Mouse (Mus musculus) hindlimb bud, embryonic 11.5 days (tissue): ENCODE measurements at regions not wholly inside any gene's neighbourhood (a gene's known extent, or its start where the extent isn't known, plus 50 kb on each side); places are given as distances from the start of the nearest gene placed in this dataset.

ENCODE experiments used
- DNase-seq: peaks from one replicate; pipeline ENCODE4 v3.0.0-alpha.2; 2012; ENCODE audit warnings: low read depth, low spot score; ENCODE audit errors: extremely low spot score

DNA sequence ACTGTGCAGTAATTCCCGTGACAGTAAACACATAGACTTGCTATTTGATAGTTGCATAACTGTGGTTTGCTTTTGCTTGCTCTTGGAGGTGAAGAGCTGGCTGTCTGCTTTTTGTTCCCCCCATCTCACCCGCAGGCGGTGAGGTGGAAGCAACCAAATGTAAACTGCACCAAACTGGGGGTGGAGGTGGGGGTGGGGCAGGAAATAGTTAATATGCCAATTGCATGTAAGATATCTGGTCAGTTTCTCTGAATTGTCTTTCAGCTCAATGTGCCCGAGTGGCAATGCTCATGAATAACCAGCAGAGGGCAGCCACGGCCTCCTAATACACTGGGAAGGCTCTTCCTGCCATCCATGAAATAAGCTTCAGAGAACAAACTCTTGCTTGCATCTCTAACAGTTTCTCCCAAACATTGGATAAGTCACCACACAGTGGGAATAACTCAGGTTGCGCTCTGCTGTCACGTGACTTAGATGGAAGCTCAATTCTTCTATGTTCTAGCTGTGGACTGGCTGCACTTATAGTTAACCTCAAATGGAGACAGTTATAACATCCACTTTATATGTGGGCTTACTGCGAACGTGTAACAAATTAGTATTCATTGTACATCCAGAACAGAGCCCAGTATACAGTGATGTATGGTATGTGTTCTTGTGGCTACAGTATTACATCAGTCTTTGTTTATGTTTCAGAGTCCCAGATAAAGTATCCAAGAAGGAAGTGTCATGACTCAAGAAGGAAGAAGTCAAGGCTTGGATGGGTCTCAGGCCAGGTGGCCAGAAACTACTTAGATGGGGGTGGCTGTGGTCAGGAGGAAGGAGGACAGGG, 62.0 kb upstream of the Egflam start:
- peak; percentile 28 for DNase-seq

DNA sequence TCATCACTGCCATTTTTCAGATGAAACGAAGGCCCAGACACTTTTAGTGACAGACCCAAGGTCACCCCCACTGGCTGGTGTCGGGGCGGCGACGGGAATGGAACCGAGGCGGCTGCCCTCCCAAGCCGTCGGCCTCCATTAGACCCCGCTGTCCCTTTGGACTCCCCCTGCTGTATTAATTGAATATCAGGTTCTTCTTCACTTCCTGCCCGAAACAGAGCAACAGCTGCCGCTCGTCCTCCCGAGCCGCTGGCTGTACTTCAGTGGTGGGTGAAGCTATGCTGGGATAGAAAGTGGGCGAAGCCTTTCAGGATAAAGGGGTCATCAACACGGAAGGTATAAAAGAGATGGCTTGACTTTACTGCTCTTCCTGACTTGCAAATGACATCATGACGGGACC, 64.4 kb upstream of the Egflam start:
- DNase-seq, result no peak

DNA sequence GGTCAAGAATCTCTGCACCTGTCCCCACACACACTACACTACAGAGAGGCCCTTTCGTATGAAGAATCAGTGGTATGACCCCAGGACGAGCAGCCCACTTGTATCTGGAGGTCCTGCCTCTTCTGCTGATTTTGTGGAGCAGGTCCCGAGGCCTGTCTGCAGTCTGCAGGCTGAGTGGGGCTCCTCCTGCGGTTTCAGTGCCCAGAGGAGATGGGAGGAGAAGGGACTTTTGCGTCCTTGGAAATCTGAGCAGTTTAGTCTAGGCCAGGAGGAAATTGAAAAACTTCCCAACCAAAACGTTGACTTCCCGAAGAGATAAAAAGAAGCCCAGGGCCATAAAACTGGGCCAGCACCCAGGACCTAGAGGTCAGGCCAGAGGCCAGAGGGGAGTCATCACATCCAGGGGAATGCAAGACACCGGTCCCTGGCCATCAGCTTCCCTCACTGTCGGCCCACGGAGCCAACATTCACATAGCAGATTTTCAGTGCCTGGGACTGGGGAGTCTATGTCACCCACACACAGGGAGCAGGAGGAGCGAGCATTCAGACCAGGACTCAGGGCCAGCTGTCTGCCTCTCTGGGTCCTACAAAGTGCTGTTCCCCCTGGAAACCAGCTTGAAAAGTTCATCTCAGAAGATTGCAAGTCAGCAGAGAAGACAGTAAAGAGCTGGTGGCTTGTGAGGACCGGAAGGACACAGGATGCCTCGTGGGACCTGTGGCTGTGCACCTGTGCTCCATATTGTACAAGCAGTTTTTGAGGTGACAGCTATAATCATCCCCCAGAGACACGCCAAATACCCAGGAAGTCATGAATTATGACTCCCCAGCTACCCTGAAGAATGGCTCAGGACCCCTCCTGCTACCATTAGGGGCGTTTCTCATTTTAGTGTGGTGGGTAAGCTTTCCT, 65.5 kb upstream of the Egflam start:
- no peak for DNase-seq

DNA sequence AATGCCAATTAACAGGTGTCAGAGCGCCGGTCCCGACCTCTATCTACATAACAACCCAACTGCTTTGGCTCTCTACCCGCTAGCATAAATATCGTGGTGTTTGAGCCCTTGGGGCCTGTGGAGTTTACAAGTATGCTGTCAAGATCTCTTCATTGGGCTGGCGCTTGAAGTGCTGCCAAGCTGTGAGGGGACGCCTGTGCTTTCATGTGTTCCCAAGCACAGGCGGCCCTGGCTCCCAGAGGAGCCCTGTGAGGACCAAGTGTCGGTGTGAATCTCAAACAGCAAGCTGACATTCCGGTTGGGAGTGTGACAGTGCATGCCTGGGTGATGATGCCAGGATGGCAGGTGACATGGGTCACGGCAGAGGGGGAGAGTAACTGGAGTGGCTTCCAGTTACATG, 82.0 kb upstream of the Egflam start:
- no peak for DNase-seq

DNA sequence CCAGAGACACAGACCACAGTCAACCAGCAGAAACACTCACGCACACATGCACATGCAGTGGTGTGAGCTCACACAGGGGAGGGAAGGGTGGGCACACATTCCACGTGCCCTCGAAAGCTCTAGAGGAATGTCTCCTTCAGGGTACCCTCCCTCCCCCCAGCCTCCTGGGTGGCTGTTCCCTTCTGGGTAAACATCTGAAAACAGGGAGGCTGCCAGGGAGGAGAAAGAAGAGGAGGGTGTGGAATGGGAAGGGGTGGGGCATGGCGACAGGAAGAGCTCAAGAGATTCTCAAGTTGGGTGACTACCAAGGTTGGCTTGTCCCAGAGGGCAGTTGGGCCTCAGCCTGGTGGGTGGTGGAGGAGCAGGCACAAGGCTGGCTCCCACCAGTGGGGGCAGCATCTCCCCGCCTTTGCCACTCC, 82.6 kb upstream of the Egflam start:
- no peak for DNase-seq

DNA sequence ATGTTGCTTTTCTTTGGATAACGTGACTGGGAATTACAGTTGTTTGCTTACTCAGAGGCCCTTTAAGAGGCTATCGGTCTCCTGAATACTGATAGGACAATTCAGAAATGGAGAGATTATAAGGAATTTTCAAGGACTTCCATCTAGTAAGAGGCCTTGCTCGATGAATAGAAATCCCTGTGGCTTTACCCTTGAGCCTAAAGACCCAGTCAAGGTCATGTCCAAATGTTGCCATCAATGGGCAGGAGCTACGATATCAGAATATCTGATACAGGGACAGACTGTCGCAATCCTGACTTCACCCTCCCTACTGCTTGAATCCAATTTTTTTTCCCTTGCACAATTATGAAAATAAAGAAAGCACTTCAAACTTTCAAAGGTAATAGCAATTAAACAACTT, 85.5 kb upstream of the Egflam start:
- no peak for DNase-seq

DNA sequence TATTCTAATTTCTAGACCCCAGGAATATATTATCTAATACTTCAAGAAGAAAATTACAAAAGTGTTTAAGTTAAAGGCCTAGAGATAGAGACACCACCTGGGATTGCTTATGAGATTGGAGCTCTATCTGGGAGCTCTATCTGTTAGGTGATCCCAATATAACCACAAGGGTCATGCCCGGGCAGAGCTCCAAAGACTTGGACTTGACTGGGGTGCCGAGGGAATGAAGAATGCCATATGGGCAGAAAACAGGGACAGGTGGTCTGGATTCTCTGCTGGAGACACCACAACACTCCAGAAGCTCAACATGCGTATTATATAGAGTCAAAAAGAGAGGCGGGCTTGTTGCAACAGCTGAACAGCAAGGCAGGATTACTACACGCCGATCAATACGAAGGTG, 92.9 kb upstream of the Egflam start:
- DNase-seq, result no peak

DNA sequence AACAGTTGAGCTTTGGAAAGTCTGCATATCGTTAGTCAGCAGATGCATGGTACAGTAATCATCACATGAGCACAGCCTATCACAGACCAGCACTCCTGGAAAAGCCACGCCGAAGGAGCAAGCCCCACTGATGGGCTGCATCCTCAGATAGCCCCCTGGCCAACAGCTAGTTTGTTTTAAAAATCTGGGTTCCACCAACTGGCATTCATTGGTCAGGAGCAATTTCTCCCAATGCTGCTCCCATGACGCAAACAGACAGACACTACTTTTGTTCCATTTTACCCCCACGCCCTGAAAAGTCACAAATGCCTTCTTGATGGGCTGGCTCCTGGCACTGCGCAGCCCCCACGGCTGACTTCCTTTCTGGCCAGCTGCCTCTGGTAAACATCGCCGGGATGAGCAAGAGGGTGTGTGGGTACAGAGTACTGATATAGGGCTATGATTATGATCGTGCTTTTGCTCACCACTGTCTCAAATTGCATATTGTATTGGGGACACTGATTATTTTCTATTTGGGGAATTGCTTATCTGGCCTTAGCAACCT, 95.0 kb upstream of the Egflam start:
- no peak for DNase-seq

DNA sequence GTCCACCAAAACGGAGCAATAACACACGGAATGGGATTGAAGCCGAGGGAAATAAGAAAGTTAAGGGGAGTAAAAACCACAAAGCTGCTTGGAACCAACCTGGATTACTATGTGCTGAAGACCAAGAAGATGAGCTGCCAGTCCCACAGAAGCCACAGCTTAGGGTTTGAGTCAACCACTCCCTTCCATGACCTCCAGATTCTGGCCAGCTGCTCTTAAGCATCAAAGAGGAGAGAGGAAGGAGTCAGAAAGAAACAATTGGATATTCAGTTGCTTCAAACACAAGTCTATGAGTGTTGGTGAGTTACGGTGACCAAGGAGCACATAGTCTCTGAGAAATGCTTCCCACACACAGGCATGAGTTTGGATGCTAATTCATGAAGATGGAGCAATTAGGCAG, 99.7 kb upstream of the Egflam start:
- DNase-seq, result no peak

DNA sequence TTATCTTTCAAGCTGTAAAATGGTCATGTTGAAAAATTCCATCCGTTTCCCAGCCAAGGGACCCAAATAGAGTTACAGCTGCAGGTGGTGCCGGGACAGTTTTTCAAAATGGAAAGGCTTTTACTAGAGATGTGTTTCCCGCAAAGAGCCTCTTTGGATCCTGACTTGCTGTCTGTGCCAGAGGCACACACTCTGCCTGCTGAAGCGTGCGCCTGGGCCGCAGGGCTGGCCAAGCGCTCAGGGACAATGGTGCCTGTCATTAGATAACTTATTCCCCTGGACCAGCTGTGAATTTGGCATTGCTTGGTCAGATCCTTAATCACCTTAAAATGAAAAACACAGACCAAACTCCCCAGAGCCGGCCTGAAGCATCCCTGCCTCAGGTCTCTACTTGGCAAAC, 110.3 kb upstream of the Egflam start:
- no peak for DNase-seq

DNA sequence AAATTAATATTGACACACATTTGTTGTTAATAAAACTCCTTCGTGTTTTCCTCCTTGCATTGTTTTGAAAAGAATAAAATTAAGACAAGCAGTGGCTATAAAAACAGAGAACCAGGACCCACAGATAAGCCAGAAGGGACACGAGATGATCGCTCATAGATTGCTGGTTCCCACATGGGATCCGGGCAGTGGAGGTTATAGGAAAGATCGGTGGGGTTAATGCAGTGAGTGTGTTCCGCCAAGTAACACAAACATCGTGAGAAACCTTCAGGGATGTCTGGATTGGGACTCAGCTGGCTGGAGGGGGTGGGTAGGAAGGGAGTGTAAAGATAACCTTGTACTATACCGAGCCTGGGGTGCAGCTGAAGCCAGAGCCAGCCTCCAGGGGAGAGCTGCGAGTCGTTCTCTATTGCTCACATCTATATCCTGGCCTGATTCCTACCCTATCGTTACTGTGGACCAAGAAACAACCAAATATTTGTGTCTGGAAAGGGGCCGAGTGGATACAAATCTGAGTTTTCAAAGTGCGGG, 116.6 kb upstream of the Egflam start:
- no peak for DNase-seq

DNA sequence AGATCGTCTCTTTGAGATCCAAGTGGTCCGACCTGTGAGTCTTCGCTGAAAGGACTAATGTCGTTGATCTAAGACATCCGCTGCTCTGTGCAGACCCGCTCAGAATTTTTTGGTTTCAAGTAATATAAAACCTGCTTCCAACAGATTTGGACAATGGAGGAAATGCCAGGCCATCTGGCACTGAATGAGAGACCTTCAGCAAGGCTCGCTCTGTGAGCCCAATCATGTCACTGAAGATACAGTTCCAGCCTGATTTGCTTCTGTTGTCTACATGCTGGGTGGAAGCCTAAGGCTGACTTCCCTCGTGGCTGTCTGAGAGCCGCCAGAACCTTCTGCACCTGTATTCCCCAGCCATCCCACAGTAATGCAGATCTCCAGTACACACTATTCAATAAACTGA, 123.4 kb upstream of the Egflam start:
- DNase-seq, result no peak

DNA sequence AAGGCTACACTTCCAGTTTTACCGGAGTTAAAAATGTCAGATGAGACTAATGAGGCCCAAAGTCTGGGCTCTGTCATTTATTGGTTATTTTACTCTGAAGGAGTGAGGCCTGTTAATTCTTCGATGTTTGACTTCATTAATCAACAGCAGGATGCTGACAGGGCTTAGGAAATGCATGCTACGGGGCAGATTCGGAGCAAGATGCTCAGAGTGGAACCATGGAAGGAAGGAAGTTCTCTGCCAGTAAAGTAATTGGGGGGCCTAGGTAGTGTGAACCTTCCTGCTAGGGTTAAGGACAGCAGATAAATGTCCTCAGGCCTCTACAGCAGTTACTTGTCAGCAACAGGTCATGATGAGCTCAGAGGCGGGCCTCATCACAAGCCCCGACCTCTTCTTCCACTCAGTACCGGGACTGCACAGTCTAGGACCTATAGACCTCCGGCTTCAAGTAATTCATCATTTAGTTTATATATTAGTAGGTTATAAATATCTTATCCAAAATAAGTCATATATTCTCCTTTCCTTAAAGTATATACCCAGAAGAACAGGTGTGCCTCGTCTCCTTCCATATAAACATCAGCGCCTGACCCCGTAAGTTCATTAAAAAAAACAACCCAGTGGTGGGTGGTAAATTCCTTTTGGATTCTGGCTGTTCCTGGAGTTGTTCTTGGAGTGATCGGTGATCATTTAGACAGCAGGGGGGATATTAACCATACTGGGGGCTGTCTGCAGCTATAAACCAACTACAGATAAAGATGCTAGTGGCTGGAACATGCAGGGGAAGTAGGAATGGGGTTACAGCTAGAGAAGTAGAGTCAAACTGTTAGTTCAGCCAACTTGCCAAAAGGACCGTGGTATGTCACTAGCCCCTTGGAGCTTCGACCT, 124.9 kb upstream of the Egflam start:
- DNase-seq, result no peak

DNA sequence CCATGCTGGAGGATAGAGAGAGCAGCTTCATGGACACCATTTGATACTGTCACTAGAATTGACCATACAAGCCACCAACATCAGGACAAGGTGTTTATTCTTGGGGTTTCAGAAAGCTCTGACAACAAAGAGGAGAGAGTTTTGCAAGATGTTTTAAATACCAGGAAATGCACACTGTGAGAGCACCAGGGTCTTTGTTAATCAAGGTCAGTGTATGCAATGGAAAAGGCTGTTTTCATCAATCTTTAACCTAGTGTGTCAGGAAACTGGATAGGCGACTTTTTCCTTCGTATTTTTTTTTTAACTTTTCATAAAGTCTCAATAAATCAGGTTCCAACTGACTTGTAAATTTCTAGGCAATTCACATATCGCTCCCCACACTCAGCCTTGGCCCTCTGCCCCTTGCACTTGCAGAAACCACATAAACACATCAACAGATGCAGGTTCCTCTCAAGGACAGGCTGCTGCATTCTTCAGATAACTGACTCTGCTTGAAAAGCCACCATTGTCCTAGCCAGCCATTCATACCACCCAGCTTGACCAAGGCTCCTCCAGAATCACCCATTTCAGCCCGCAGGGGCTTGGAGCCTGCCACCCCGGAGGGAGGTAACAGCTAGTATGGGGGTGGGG, 132.9 kb upstream of the Egflam start:
- no peak for DNase-seq

DNA sequence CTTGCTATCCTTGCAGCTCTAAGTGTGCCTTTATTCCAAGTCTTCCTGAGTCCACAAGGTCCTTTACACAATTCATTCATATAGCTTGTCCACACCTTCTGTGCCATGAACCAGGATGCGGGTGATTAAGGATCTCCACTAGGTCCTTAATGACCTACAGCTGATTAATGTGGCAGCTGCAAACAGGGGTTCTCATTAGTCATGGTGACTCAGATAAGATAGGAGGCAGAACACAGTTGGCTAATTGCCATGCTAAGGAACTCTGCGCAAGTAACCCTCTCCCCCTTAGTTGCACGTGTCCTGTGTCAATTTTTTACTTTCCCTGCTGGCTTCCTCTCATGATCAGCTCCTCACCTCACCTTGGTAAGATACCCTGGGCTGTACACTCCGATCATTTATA, 139.7 kb upstream of the Egflam start:
- DNase-seq, result no peak

DNA sequence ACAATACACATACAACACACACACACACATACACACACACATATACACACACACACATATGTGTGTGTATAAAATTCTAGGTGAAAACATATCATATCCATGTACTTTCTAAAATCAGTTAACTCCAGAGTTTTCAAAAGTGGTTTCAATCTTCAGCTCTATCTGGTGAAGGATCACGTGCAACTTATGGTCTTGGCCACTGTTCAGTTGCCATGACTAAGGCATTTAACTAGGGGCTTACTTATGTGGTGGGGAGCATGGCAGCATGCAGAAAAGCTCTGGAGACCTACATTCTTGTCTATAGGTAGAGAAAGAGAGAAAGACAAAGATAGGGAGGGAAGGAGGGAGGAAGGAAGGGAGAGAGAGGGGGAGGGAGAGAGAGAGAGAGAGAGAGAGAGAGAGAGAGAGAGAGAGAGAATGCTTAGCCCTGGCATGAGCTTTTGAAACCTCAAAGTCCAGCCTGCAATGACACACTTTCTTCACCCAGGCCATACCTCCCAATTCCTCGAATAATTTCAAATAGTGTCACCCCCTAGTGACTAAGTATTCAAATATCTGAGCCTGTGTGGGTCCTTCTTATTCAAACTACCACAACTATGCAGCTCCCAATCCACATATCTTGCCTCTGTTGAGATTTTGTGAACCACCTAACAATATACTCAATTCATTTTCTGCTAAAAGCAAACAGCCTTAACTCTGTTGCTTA, 155.1 kb upstream of the Egflam start:
- DNase-seq, result no peak

DNA sequence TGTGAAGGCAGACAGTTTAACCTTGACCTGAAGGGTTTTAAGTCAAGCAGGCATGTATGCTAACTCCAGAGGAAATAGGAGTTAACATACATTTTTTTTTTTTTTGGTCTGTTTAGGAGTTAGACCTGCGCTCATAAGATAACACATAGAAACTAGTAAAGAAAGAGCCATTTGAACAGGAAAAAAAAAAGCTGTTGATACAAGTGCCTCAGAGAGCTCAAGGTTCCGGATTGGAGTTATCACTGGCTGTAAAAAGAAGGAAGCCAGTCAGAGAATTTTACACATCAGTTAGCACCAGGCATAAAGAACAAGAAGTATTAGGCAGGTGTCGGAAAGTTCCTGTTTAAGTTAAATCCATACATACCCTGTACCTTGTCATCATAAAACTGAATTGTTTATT, 156.2 kb upstream of the Egflam start:
- no peak for DNase-seq

DNA sequence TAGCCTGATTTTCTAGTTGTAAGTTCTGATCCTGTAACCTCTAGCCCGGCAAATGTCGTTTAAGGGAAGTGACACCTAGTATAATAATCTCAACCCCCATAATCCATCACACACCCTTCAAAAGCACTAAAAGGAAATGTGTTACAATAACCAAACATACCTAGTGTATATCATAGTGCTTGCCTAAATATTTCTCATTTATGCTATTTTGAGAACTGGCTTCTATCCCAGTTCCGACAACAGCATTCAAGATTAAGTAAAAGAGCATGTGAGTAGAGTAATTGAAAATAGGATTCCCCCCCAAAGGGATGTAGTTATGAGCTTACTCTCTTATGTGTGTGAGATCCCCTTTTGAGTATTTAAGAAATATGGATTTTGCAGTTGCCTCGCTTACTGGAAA, 165.1 kb upstream of the Egflam start:
- DNase-seq, result no peak

DNA sequence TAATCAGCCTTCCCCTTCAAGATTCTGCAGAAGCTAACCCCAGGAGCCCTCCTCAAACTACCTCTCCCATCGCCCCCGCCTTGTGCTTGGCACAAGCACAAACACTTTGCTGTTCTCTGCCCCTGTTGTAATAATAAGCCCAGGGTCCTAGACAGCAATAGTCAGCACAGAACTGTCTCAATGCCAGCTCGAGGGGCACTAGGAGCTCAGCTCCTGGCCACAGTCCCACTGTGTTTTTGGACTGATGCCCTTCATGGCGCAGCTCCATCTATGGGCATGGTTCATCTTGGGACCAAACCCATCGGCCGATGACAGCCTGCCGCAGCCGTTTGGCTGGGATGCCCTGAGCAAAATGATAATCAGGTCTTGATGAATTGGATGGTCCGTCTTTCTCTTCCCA, 165.5 kb upstream of the Egflam start:
- DNase-seq, result no peak

DNA sequence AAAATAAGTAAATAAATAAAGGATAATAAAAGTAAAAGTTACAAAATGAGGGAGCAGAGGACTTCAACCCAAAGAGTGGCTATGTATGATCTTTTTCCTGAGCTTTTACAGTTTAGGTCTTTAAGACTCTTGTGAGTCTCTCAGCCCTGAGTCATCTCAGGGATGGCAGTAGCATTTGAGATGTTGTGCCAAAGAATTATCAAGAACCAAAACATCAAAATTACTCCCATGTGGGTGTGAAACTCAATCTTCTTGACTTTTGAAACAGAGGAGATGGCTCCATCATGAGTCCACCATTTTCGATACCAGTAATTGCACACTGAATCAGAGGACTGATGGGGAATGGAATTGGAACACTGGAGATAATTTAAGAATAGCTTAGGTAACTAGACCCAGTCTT, 174.0 kb upstream of the Egflam start:
- DNase-seq, result no peak
